In the genomic region with DNA sequence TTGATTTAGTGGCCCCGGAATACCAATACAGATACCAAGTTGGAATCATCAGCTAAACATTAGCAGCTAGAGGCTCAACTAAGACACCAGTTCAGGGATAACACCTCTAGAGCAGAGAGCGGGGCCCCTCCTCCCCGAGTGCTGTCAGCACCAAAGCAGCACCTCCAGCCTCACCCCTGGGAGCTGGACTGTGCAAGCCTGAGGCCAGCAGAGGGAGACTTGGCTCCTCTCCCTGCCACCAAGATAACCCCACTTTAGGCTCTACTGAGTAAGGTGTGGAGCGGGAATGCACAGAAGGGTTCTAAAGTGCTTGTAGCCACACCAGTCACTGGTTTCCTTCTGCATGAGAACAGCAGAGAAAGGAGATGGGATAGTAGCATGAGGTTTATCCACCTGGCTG, we compare ENCODE assay signal across 18 mouse cellular contexts. TPM values are rescaled to one million over a fixed set of nuclear protein-coding genes. Genes with fewer than 3 reads are reported as not detected.
DNase-seq lines count a peak whose midpoint lies in the region; ATAC-seq and TF ChIP-seq lines count a peak whose summit lies in the region.
"Had no signal": no experiment of that assay in that cellular context is flagged by ENCODE, and none has a peak within 500 bp of the region (broad histone marks: within the 10 kb centered on the region; RNA-seq: fewer than 3 reads in every experiment).

No protein-coding gene starts in this region.

- H3K9me3 ChIP-seq in lung, postnatal 0 days (ENCODE audit: low read length) = no peaks in the 10 kb centered on the region
- H3K9me3 ChIP-seq in heart, postnatal 0 days (replicated peaks; ENCODE audit: control insufficient read depth, low read length) = no peaks in the 10 kb centered on the region
- H3K9me3 ChIP-seq in stomach, postnatal 0 days (ENCODE audit: control insufficient read depth, low read length) = no peaks in the 10 kb centered on the region
- H3K9me3 ChIP-seq in hindbrain, embryonic 16.5 days (ENCODE audit: control insufficient read depth, low read length) = no peaks in the 10 kb centered on the region
- H3K9me3 ChIP-seq: embryonic facial prominence, embryonic 13.5 days; forebrain, embryonic 15.5 days; limb, embryonic 15.5 days; stomach, embryonic 15.5 days had no signal

- TF ChIP-seq CTCF in lung, postnatal 0 days (IDR thresholded peaks at IDR 0.05) = peak; percentile 65
- no peak for TF ChIP-seq CTCF in lung, adult 2 months (IDR thresholded peaks at IDR 0.05; ENCODE audit: insufficient read depth, low read length)
- peak; percentile 64 for TF ChIP-seq CTCF in heart, adult 2 months (IDR thresholded peaks at IDR 0.05)
- TF ChIP-seq CTCF in heart, postnatal 0 days (IDR thresholded peaks at IDR 0.05; ENCODE audit: low read depth) = peak; percentile 70
- peak; percentile 61 for TF ChIP-seq CTCF in stomach, postnatal 0 days (IDR thresholded peaks at IDR 0.05; ENCODE audit: low read depth)

- no peak for TF ChIP-seq EP300 in lung, postnatal 0 days (IDR thresholded peaks at IDR 0.05)
- peak; percentile 69 for TF ChIP-seq EP300 in heart, adult 2 months (IDR thresholded peaks at IDR 0.05; ENCODE audit: insufficient read depth, low read depth, low read length)
- TF ChIP-seq EP300 in heart, postnatal 0 days (IDR thresholded peaks at IDR 0.05; ENCODE audit: low read depth) = no peak; the same call in 1 of the 2 replicates
- TF ChIP-seq EP300 in stomach, postnatal 0 days (optimal IDR thresholded peaks at IDR 0.05) = no peak

- no peak for TF ChIP-seq POLR2A in lung, adult 2 months (IDR thresholded peaks at IDR 0.05; ENCODE audit: borderline replicate concordance, extremely low read depth, low read depth, low read length)
- TF ChIP-seq POLR2A in heart, adult 2 months (IDR thresholded peaks at IDR 0.05; ENCODE audit: insufficient read depth, low read depth, low read length) = no peak

- H3K79me2 ChIP-seq in heart, adult 2 months (replicated peaks; ENCODE audit: control insufficient read depth, insufficient read depth, low read length) = no peaks in the 10 kb centered on the region

- no peak overlapping the region for H3K4me3 ChIP-seq in lung, postnatal 0 days (ENCODE audit: low read depth, low read length)
- no peak overlapping the region for H3K4me3 ChIP-seq in lung, adult 2 months (replicated peaks; ENCODE audit: extremely low read depth, low read depth, low read length)
- H3K4me3 ChIP-seq in heart, adult 2 months = no peak overlapping the region
- no peak overlapping the region for H3K4me3 ChIP-seq in heart, postnatal 0 days (ENCODE audit: low read depth, low read length)
- H3K4me3 ChIP-seq in stomach, postnatal 0 days (ENCODE audit: low read depth, low read length) = no peak overlapping the region
- H3K4me3 ChIP-seq in hindbrain, embryonic 16.5 days (ENCODE audit: low read length) = no peak overlapping the region
- H3K4me3 ChIP-seq: embryonic facial prominence, embryonic 13.5 days; forebrain, embryonic 15.5 days; left cerebral cortex, adult 2 months; limb, embryonic 15.5 days; megakaryocyte, embryonic 14.5 days; myocyte; stomach, embryonic 15.5 days had no signal

- DNase-seq in lung, postnatal 0 days (ENCODE audit: low spot score) = peak; percentile 48
- DNase-seq in lung, adult 2 months = no peak
- DNase-seq in heart, adult 2 months = peak; percentile 43 to 60
- DNase-seq in heart, postnatal 0 days (ENCODE audit: low spot score) = peak; percentile 86
- DNase-seq in stomach, postnatal 0 days (ENCODE audit: low spot score) = peak; percentile 49
- DNase-seq in cerebellum, postnatal 14 days = no peak
- DNase-seq: adrenal gland, postnatal 14 days; cerebellum, postnatal 36 days; gastrocnemius, postnatal 36 days; kidney, postnatal 36 days had no signal

- intact Hi-C loops in heart, adult 2 months (cut with DNase I) = loop anchor here (2.0 kb wide), 1 partner anchor 228 kb away; no protein-coding TSS in a partner anchor

- no peak overlapping the region for H3K4me2 ChIP-seq in lung, postnatal 0 days (replicated peaks; ENCODE audit: low read depth, low read length)
- peak overlapping the region; percentile 32 for H3K4me2 ChIP-seq in heart, postnatal 0 days (ENCODE audit: low read depth, low read length)
- no peak overlapping the region for H3K4me2 ChIP-seq in stomach, postnatal 0 days (replicated peaks; ENCODE audit: low read depth)
- H3K4me2 ChIP-seq in hindbrain, embryonic 16.5 days (ENCODE audit: low read length) = no peak overlapping the region
- H3K4me2 ChIP-seq: embryonic facial prominence, embryonic 13.5 days; forebrain, embryonic 15.5 days; limb, embryonic 15.5 days; stomach, embryonic 15.5 days had no signal

- H3K27ac ChIP-seq in lung, postnatal 0 days (ENCODE audit: low read length) = no peak overlapping the region
- no peak overlapping the region for H3K27ac ChIP-seq in heart, adult 2 months
- H3K27ac ChIP-seq in heart, postnatal 0 days (ENCODE audit: low read depth) = peak overlapping the region; percentile 67
- no peak overlapping the region for H3K27ac ChIP-seq in stomach, postnatal 0 days (replicated peaks)
- no peak overlapping the region for H3K27ac ChIP-seq in hindbrain, embryonic 16.5 days (ENCODE audit: low read depth, low read length)
- H3K27ac ChIP-seq: embryonic facial prominence, embryonic 13.5 days; forebrain, embryonic 15.5 days; left cerebral cortex, adult 2 months; limb, embryonic 15.5 days; stomach, embryonic 15.5 days had no signal

- 42% methylated on average over 4 of the region's 4 CpGs for WGBS in lung, postnatal 0 days
- 55% methylated on average over 4 of the region's 4 CpGs for WGBS in lung, adult 2 months
- WGBS in heart, adult 2 months = 46% methylated on average over 4 of the region's 4 CpGs
- 27% methylated on average over 4 of the region's 4 CpGs for WGBS in heart, postnatal 0 days
- 59% methylated on average over 4 of the region's 4 CpGs for WGBS in stomach, postnatal 0 days
- WGBS in hindbrain, embryonic 16.5 days = 69% methylated on average over 4 of the region's 4 CpGs

- peak; percentile 73 for ATAC-seq in lung, postnatal 0 days
- ATAC-seq in heart, postnatal 0 days (ENCODE audit: insufficient read depth, low read depth) = peak; percentile 91
- peak; percentile 41; the same call in 1 of the 2 replicates for ATAC-seq in stomach, postnatal 0 days (ENCODE audit: low FRiP score, low TSS enrichment)
- no peak for ATAC-seq in hindbrain, embryonic 16.5 days
- ATAC-seq: forebrain, embryonic 15.5 days had no signal

- no peaks in the 10 kb centered on the region for H3K36me3 ChIP-seq in lung, postnatal 0 days (ENCODE audit: insufficient read depth, low read length)
- H3K36me3 ChIP-seq in heart, adult 2 months (ENCODE audit: control insufficient read depth, insufficient read depth, low read length) = no peaks in the 10 kb centered on the region
- H3K36me3 ChIP-seq in heart, postnatal 0 days (replicated peaks; ENCODE audit: control insufficient read depth, insufficient read depth, low read length) = no peaks in the 10 kb centered on the region
- H3K36me3 ChIP-seq in stomach, postnatal 0 days (ENCODE audit: control insufficient read depth, insufficient read depth, low read length) = no peaks in the 10 kb centered on the region
- H3K36me3 ChIP-seq in hindbrain, embryonic 16.5 days (ENCODE audit: control insufficient read depth, insufficient read depth, low read length) = no peaks in the 10 kb centered on the region
- H3K36me3 ChIP-seq: embryonic facial prominence, embryonic 13.5 days; forebrain, embryonic 15.5 days; limb, embryonic 15.5 days; stomach, embryonic 15.5 days had no signal

- no peak overlapping the region for H3K9ac ChIP-seq in lung, postnatal 0 days (replicated peaks; ENCODE audit: low read depth)
- no peak overlapping the region for H3K9ac ChIP-seq in heart, adult 2 months (ENCODE audit: low read depth, low read length)
- no peak overlapping the region for H3K9ac ChIP-seq in heart, postnatal 0 days (replicated peaks; ENCODE audit: low read depth, low read length)
- no peak overlapping the region for H3K9ac ChIP-seq in stomach, postnatal 0 days (ENCODE audit: low read length)
- H3K9ac ChIP-seq in hindbrain, embryonic 16.5 days (ENCODE audit: low read depth, low read length) = no peak overlapping the region
- H3K9ac ChIP-seq: embryonic facial prominence, embryonic 13.5 days; forebrain, embryonic 15.5 days; limb, embryonic 15.5 days; stomach, embryonic 15.5 days had no signal

- no peaks in the 10 kb centered on the region for H3K27me3 ChIP-seq in lung, postnatal 0 days (replicated peaks; ENCODE audit: insufficient read depth, low read length)
- H3K27me3 ChIP-seq in heart, adult 2 months (ENCODE audit: control insufficient read depth, insufficient read depth, low read length) = no peaks in the 10 kb centered on the region
- H3K27me3 ChIP-seq in heart, postnatal 0 days (ENCODE audit: control insufficient read depth, insufficient read depth, low read length) = no peaks in the 10 kb centered on the region
- H3K27me3 ChIP-seq in stomach, postnatal 0 days (ENCODE audit: control insufficient read depth, insufficient read depth, low read length) = no peaks in the 10 kb centered on the region
- no peaks in the 10 kb centered on the region for H3K27me3 ChIP-seq in hindbrain, embryonic 16.5 days (replicated peaks; ENCODE audit: control insufficient read depth, insufficient read depth, low read length)
- H3K27me3 ChIP-seq: embryonic facial prominence, embryonic 13.5 days; limb, embryonic 15.5 days; stomach, embryonic 15.5 days had no signal

- H3K4me1 ChIP-seq in lung, postnatal 0 days (ENCODE audit: insufficient read depth, low read depth, low read length) = no peaks in the 10 kb centered on the region
- H3K4me1 ChIP-seq in lung, adult 2 months (ENCODE audit: control insufficient read depth, insufficient read depth, low read length) = no peaks in the 10 kb centered on the region
- H3K4me1 ChIP-seq in heart, adult 2 months (ENCODE audit: control insufficient read depth, insufficient read depth, low read length) = peaks cover 3% of the 10 kb centered on the region
- no peaks in the 10 kb centered on the region for H3K4me1 ChIP-seq in heart, postnatal 0 days (ENCODE audit: control insufficient read depth, insufficient read depth)
- H3K4me1 ChIP-seq in stomach, postnatal 0 days (replicated peaks; ENCODE audit: control insufficient read depth, insufficient read depth) = no peaks in the 10 kb centered on the region
- H3K4me1 ChIP-seq in hindbrain, embryonic 16.5 days (ENCODE audit: control insufficient read depth, insufficient read depth, low read depth, low read length) = no peaks in the 10 kb centered on the region
- H3K4me1 ChIP-seq: forebrain, embryonic 15.5 days; stomach, embryonic 15.5 days had no signal

RNA-seq across cellular contexts. Expression of gene Cenpf, which starts 10.5 kb away (rescaled TPM):
- 4.1 and 6.3 TPM in 2 replicates for polyA plus RNA-seq in lung, postnatal 0 days (2015; fragmentation: Nextera tagmentation; extraction: Ambion mirVana)
- 0.22 and 0.86 TPM in 2 replicates for polyA plus RNA-seq in lung, adult 2 months (2012; rRNA removed)
- 1 to 10 TPM; 5.4 to 5.5 TPM for total RNA-seq in heart, adult 2 months (2021)
- polyA plus RNA-seq in heart, adult 2 months (2012; rRNA removed) = 2.0 and 2.9 TPM in 2 replicates
- total RNA-seq in heart, postnatal 0 days (2014; rRNA removed; ENCODE audit: low replicate concordance) = 11.1 and 11.2 TPM in 2 replicates
- 23.2 and 26.7 TPM in 2 replicates for polyA plus RNA-seq in heart, postnatal 0 days (2015; fragmentation: Nextera tagmentation; extraction: Ambion mirVana)
- 16.5 and 21.7 TPM in 2 replicates for polyA plus RNA-seq in stomach, postnatal 0 days (2015; fragmentation: Nextera tagmentation; extraction: Ambion mirVana)
- polyA plus RNA-seq in hindbrain, embryonic 16.5 days (2015; fragmentation: Nextera tagmentation; extraction: Ambion mirVana) = 16.1 and 17.1 TPM in 2 replicates

RNA-seq across cellular contexts. Expression of gene Ptpn14, which starts 29.7 kb away (rescaled TPM):
- polyA plus RNA-seq in lung, postnatal 0 days (2015; fragmentation: Nextera tagmentation; extraction: Ambion mirVana) = 4.9 and 5.2 TPM in 2 replicates
- 18.9 and 19.7 TPM in 2 replicates for polyA plus RNA-seq in lung, adult 2 months (2012; rRNA removed)
- total RNA-seq in heart, adult 2 months (2021) = 10 to 100 TPM; 29.3 to 30.1 TPM
- 11.9 and 13.5 TPM in 2 replicates for polyA plus RNA-seq in heart, adult 2 months (2012; rRNA removed)
- total RNA-seq in heart, postnatal 0 days (2014; rRNA removed; ENCODE audit: low replicate concordance) = 23.5 and 24.5 TPM in 2 replicates
- 4.2 TPM in 2 replicates for polyA plus RNA-seq in heart, postnatal 0 days (2015; fragmentation: Nextera tagmentation; extraction: Ambion mirVana)
- 4.5 and 5.3 TPM in 2 replicates for polyA plus RNA-seq in stomach, postnatal 0 days (2015; fragmentation: Nextera tagmentation; extraction: Ambion mirVana)
- polyA plus RNA-seq in hindbrain, embryonic 16.5 days (2015; fragmentation: Nextera tagmentation; extraction: Ambion mirVana) = 1.6 and 1.8 TPM in 2 replicates

Comparison
In these comparisons a context has a peak if more than half of its experiments do, and no peak if none do; other contexts are left out.
1. DNase-seq: peak in lung, postnatal 0 days (single experiment), heart, adult 2 months (2 of 2), heart, postnatal 0 days (single experiment) and stomach, postnatal 0 days (single experiment); none in lung, adult 2 months (single experiment) and cerebellum, postnatal 14 days (0 of 2).